Mouse (Mus musculus): ENCODE measurements at regions not wholly inside any gene's neighbourhood (a gene's known extent, or its start where the extent isn't known, plus 50 kb on each side); places are given as distances from the start of the nearest gene placed in this dataset.
"Not testable (repeated sequence)": the region's sequence is repeated elsewhere in the genome, so short reads cannot be mapped to it uniquely, and the experiment has no call there.

DNA sequence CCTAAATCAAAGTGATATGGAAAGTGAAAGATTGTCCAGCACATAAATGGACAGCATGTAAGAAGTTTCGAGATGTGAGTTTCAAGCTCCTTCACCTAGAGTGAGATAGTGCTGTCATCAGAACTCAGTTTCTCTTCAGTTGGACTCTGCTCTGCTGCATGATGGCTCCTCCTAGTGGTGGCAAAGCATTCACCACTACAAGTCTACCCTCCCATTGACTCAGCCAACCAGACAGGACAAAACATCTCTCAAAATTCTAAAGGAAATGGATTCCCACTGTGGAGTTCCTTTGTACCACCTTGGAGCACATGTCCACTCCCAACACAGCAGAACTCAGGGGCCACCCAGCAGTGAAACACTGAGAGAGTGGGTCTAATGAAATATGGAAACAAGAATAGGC is 367.8 kb upstream of the Ngly1 start:
- Histone ChIP-seq H3K9ac (no peak overlapping the region), H3K4me3 (no peak overlapping the region), H3K27me3 (no peaks in the 10 kb centered on the region), H3K36me3 (no peaks in the 10 kb centered on the region), H3K4me2 (no peak overlapping the region), H3K27ac (replicated peaks) (no peak overlapping the region), H3K4me1 (replicated peaks) (no peaks in the 10 kb centered on the region), H3K9me3 (no peaks in the 10 kb centered on the region)
- 76% methylated on average over 1 of the region's 1 CpGs for WGBS
- ATAC-seq (ENCODE audit: low read depth) = no peak

DNA sequence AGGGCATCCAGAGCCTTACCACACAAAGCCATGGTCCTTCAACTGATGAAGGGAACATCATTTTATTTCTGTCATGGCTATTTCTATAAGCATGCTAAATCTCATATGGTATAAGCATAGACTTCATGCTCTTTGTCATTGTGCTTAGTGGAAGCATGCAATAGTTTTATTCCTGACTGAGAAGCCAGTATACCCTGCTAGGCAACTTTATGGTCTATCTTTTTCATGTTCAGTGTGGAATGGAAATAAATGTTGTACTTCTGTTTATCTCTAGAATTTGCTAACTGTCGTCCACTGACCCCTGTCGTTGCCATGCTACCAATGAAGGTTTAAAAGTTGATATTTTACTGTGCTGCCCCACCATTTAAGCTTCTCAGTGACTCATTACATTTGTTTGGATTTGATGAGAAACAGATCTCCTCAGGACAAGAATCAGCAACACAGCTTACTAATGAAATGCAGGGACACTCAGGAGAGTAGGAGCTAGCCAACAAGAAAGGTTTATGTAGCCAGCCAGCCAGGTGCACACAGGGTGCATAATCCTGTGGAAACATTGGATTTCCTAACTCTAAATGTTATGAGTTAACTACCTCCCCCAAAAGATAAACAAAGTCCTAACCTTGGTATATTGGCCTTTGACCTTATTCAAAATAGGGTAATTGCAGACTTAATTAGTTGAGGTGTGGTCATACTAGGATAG is 364.3 kb upstream of the Ngly1 start:
- no peak overlapping the region for H3K27ac ChIP-seq (replicated peaks)
- no peaks in the 10 kb centered on the region for H3K9me3 ChIP-seq
- no peak overlapping the region for H3K4me2 ChIP-seq
- ATAC-seq (ENCODE audit: low read depth) = no peak
- H3K4me3 ChIP-seq = no peak overlapping the region
- H3K27me3 ChIP-seq = no peaks in the 10 kb centered on the region
- H3K36me3 ChIP-seq = no peaks in the 10 kb centered on the region
- no peak overlapping the region for H3K9ac ChIP-seq
- WGBS = 78% methylated on average over 2 of the region's 2 CpGs
- no peaks in the 10 kb centered on the region for H3K4me1 ChIP-seq (replicated peaks)

DNA sequence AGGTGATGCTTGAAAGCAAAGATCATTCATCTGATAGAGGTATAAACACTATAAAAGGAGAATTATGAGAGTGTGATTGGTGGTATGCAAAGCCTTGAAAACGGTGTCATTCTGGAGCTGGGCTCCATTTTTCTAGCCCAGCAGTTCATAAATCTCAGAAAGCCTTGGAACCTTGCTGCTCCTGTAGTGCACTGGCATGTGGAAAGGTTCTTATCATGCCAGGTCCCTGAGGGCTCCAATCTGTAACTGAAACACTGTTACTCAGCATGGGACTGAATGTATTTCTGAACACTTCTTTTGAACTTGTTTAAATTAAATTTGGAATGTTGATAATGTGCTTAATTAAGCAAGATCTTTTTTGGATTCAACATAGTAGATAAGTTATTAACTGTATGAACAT is 352.0 kb upstream of the Ngly1 start:
- 64% methylated on average over 1 of the region's 1 CpGs for WGBS

DNA sequence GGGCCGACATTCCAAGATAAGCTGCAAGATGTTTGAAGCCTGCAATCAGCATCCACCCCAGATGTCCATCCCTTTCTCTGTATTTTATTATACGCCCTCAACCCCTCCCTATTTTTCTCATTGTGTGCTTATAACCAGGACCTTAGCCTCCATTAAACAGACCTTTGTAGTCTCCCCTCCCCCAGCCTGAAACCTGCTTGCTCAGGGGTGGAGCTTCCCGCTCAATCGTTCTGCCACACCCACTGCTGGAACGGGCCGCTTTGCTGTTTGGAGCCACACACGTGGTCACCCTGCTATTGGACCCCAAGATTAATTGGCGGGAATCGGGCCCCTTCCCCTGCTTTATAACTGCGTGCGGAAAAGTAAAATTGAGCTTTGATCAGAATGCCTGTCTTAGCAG is 342.7 kb upstream of the Ngly1 start:
- not testable (repeated sequence) for H3K4me3 ChIP-seq; H3K27me3 ChIP-seq; H3K9me3 ChIP-seq; H3K27ac ChIP-seq (replicated peaks); H3K4me1 ChIP-seq (replicated peaks); H3K4me2 ChIP-seq; H3K9ac ChIP-seq; H3K36me3 ChIP-seq; ATAC-seq (ENCODE audit: low read depth)
- WGBS = 87% methylated on average over 11 of the region's 11 CpGs

More for the DNA sequence above, 352.0 kb upstream of the Ngly1 start:
- no peaks in the 10 kb centered on the region for H3K9me3 ChIP-seq
- ATAC-seq (ENCODE audit: low read depth) = no peak
- no peak overlapping the region for H3K4me2 ChIP-seq
- H3K4me1 ChIP-seq (replicated peaks) = no peaks in the 10 kb centered on the region
- no peaks in the 10 kb centered on the region for H3K27me3 ChIP-seq
- no peak overlapping the region for H3K27ac ChIP-seq (replicated peaks)
- H3K4me3 ChIP-seq = no peak overlapping the region
- no peaks in the 10 kb centered on the region for H3K36me3 ChIP-seq
- H3K9ac ChIP-seq = no peak overlapping the region

DNA sequence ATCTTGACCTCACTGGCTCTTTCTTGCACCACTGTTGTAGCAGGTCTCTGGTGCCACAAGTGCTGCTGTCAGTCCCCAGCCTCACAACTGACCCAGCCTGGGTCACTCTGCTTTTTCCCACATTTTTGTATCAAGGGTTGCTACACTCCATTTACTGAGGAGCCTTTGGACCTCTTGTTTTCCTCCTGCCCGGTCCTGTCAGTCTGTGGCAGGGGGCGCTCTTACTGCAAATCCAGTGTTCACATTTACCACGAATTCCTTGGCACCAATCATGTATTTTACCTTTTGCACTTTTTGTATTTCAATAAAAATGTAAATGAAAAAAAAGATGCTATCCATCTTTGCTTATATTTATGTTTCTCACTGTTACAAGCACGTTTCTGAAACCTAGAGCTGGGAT is 335.9 kb upstream of the Ngly1 start:
- H3K4me2 ChIP-seq; H3K27me3 ChIP-seq; ATAC-seq (ENCODE audit: low read depth); H3K9me3 ChIP-seq; H3K27ac ChIP-seq (replicated peaks); H3K36me3 ChIP-seq; H3K9ac ChIP-seq; H3K4me3 ChIP-seq; H3K4me1 ChIP-seq (replicated peaks): not testable (repeated sequence)
- 74% methylated on average over 4 of the region's 4 CpGs for WGBS

DNA sequence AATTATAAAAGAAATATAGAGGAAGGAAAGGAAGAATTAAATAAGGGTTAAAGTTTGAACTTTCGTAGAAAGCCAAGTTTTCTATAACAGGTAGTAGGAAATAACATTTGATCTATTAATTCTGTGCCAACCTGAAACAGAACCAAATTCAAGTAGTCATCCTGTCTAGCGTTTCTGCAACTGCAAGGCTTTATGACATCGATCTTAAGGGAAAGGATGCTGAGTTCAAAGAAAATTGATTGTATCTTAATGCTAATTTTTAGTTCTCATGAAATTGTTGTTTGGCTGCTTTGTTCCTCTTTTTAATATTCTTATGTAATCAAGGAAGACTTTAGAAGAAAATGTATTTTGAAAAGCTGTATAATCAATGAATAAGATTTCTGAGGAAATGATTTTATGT is 334.9 kb upstream of the Ngly1 start:
- no peak for ATAC-seq (ENCODE audit: low read depth)
- no peaks in the 10 kb centered on the region for H3K4me1 ChIP-seq (replicated peaks)
- H3K36me3 ChIP-seq = no peaks in the 10 kb centered on the region
- no peak overlapping the region for H3K27ac ChIP-seq (replicated peaks)
- H3K4me3 ChIP-seq = no peak overlapping the region
- 95% methylated on average over 3 of the region's 3 CpGs for WGBS
- no peak overlapping the region for H3K4me2 ChIP-seq
- no peaks in the 10 kb centered on the region for H3K9me3 ChIP-seq
- no peak overlapping the region for H3K9ac ChIP-seq
- no peaks in the 10 kb centered on the region for H3K27me3 ChIP-seq

DNA sequence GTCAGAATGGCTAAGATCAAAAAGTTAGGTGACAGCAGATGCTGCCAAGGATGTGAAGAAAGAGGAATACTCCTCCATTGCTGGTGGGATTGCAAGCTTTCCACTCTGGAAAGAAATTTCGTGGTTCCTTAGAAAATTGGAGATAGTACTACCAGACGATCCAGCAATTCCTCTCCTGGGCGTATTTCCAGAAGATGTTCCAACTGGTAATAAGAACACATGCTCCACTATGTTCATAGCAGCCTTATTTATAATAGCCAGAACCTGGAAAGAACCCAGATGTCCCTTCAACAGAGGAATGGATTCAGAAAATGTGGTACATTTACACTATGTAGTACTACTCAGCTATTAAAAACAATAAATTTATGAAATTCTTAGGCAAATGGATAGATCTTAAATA is 324.4 kb upstream of the Ngly1 start:
- 85% methylated on average over 3 of the region's 3 CpGs for WGBS
- not testable (repeated sequence) for H3K27ac ChIP-seq (replicated peaks); H3K4me2 ChIP-seq; H3K27me3 ChIP-seq; H3K4me1 ChIP-seq (replicated peaks); ATAC-seq (ENCODE audit: low read depth); H3K36me3 ChIP-seq; H3K9me3 ChIP-seq; H3K4me3 ChIP-seq; H3K9ac ChIP-seq

DNA sequence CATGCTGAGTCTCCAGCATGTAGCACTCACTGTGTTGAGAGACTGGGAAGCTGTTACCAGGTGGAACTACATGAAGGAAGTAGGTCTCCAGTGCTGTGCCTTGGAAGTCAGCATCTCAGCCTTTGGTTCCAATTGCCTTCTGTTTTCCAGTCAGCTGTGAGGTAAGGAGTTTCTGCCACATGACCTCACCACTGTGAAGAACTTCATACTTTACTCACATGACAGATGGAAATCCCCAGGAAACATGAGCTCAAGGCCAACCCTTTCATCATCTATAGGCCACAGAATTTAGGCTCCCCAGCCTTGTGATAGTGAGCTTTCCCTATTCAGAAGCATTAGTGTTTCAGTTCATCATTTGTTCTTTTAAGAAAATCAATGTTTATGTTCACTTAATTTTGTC is 314.4 kb upstream of the Ngly1 start:
- Histone ChIP-seq H3K36me3 (no peaks in the 10 kb centered on the region), H3K9ac (no peak overlapping the region), H3K27ac (replicated peaks) (no peak overlapping the region), H3K9me3 (no peaks in the 10 kb centered on the region), H3K4me1 (replicated peaks) (no peaks in the 10 kb centered on the region), H3K4me3 (no peak overlapping the region), H3K27me3 (no peaks in the 10 kb centered on the region), H3K4me2 (no peak overlapping the region)
- no peak for ATAC-seq (ENCODE audit: low read depth)

DNA sequence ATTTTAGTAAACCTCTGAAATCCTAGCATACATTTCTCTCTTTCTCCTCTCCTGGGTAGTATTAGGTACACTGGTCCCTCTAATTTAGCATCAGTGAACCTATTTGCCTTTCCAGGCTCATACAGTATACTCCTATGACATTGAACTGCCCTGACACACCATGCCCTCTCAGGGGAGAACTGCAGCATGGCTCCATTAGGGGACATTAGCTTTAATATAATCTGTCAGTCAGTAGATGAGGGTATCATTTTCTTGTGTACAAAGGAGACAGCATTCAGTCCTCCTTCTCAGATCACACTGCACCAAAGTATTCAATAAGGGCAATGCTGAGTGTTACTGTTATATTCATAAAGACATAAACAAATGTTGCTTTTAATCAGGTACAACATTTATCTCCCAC is 278.8 kb upstream of the Ngly1 start:
- no peak overlapping the region for H3K4me2 ChIP-seq
- no peaks in the 10 kb centered on the region for H3K36me3 ChIP-seq
- H3K9me3 ChIP-seq = no peaks in the 10 kb centered on the region
- H3K27ac ChIP-seq (replicated peaks) = no peak overlapping the region
- H3K9ac ChIP-seq = no peak overlapping the region
- no peak overlapping the region for H3K4me3 ChIP-seq
- peaks cover 12% of the 10 kb centered on the region for H3K4me1 ChIP-seq (replicated peaks)
- no peak; the same call in 1 of the 2 replicates for ATAC-seq (ENCODE audit: low read depth)
- H3K27me3 ChIP-seq = no peaks in the 10 kb centered on the region

DNA sequence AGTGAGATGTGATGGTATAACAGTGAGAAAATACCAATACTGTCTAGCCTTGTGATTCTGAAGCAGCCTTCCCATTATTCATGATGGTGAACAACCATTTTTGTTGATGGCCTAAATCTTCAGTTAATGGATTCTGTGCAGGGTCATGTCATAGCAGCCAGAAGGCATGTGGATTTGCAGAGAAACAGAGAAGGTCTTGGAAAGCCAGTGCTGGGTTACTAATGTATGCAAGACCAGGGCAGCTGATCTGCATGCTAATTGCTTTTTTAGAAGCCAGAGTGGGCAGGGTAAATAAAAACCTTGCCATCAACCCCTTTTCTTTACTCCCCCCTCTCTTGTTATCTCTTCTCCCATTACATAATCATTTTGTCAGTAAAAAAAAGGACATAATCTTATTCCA is 278.3 kb upstream of the Ngly1 start:
- no peaks in the 10 kb centered on the region for H3K9me3 ChIP-seq
- H3K27ac ChIP-seq (replicated peaks) = no peak overlapping the region
- ATAC-seq (ENCODE audit: low read depth) = no peak
- no peak overlapping the region for H3K9ac ChIP-seq
- no peaks in the 10 kb centered on the region for H3K36me3 ChIP-seq
- no peak overlapping the region for H3K4me3 ChIP-seq
- no peak overlapping the region for H3K4me2 ChIP-seq
- H3K27me3 ChIP-seq = no peaks in the 10 kb centered on the region
- peaks cover 12% of the 10 kb centered on the region for H3K4me1 ChIP-seq (replicated peaks)

DNA sequence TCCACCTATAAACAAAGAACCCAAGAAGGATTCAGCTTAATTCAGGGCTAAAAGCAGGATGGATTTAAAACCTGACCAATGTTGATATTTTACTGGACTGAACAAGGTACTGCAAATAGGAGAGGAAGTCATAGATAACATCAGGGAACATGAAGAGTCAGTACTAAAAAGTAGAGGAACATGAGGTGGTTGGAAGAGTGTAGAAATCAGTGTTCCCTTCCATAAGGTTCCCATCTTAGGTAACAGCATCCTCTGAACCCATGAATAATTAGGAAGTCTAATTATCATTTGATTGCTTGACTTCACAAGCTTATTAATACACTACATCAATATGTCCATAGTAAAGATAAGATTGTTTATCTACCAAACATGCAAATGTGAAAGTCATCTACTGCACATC is 277.8 kb upstream of the Ngly1 start:
- ATAC-seq (ENCODE audit: low read depth) = no peak
- Histone ChIP-seq H3K4me1 (replicated peaks) (peaks cover 12% of the 10 kb centered on the region), H3K27ac (replicated peaks) (no peak overlapping the region), H3K9ac (no peak overlapping the region), H3K9me3 (no peaks in the 10 kb centered on the region), H3K4me3 (no peak overlapping the region), H3K27me3 (no peaks in the 10 kb centered on the region), H3K36me3 (no peaks in the 10 kb centered on the region), H3K4me2 (no peak overlapping the region)

DNA sequence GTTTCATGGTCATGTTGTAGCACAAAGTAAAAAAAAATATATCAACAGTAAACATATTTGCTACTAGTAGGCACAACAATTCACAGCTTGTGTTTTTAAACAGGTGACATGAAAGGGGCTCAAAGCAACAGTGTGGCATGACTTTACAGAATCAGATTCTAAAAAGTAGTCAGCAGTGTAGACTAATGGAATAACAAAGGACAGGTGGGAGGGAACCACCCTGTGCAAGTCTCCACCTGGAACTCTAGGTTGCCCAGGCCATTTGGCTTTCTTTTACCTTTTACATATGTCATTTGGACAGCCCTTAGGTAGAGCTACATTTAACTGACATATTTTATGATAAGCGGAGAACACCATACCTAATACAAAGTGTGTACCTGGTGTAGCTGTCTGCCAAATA is 271.7 kb upstream of the Ngly1 start:
- 97% methylated on average over 1 of the region's 1 CpGs for WGBS
- Histone ChIP-seq H3K9ac (no peak overlapping the region), H3K4me1 (replicated peaks) (no peaks in the 10 kb centered on the region), H3K27ac (replicated peaks) (no peak overlapping the region), H3K36me3 (no peaks in the 10 kb centered on the region), H3K27me3 (no peaks in the 10 kb centered on the region), H3K4me3 (no peak overlapping the region), H3K9me3 (no peaks in the 10 kb centered on the region), H3K4me2 (no peak overlapping the region)
- no peak for ATAC-seq (ENCODE audit: low read depth)

DNA sequence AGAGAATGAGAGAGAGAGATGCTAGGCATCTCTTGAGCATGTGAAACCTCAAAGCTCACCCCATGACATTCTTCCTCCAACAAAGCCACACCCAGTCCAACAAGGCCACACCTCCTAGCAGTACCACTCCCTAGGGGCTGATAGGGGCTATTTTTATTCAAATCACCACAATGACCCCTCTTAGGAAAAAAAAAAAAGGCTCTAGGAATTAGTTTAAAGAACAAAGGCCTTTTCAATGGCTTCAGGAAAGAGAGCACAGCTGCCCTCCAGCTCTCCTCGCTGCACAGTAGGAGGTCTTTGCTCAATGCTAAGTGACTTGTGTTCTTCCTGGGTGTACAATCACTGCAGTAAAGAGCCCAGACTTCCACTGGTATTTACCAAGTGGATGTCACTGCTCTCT is 270.8 kb upstream of the Ngly1 start:
- no peaks in the 10 kb centered on the region for H3K27me3 ChIP-seq
- ATAC-seq (ENCODE audit: low read depth) = peak; percentile 65
- no peaks in the 10 kb centered on the region for H3K4me1 ChIP-seq (replicated peaks)
- H3K9ac ChIP-seq = no peak overlapping the region
- H3K36me3 ChIP-seq = no peaks in the 10 kb centered on the region
- no peak overlapping the region for H3K4me2 ChIP-seq
- no peak overlapping the region for H3K27ac ChIP-seq (replicated peaks)
- 3% methylated on average over 1 of the region's 1 CpGs for WGBS
- H3K4me3 ChIP-seq = no peak overlapping the region
- H3K9me3 ChIP-seq = no peaks in the 10 kb centered on the region

All from neural tube, embryonic 13.5 days (tissue).